Mouse (Mus musculus) intestine, embryonic 16.5 days (tissue): ENCODE data around the gene Larp1b. TPM values are rescaled to one million over a fixed set of nuclear protein-coding genes. Genes with fewer than 3 reads are reported as not detected.

ENCODE experiments used
- ATAC-seq: fragments of 200-750 bp; cut with Nextera tagmentation; 2 replicates; pipeline ENCODE4 v1.8.0; 2017; ENCODE audit warnings: moderate TSS enrichment, moderate library complexity
- H3K27ac ChIP-seq: fragments of 300-500 bp; sonication (generic); 2 replicates; pipeline ENCODE4 v1.5.1; 2014; ENCODE audit warnings: mild to moderate bottlenecking, low read length
- H3K27me3 ChIP-seq: fragments of 300-500 bp; sonication (generic); replicated peaks from 2 replicates; pipeline ENCODE4 v1.6.1; 2014; ENCODE audit warnings: low read length, control low read depth, mixed read lengths; ENCODE audit not compliant: control insufficient read depth, insufficient read depth
- H3K36me3 ChIP-seq: fragments of 300-500 bp; sonication (generic); 2 replicates; pipeline ENCODE4 v1.6.1; 2014; ENCODE audit warnings: low read length, control low read depth; ENCODE audit not compliant: control insufficient read depth, insufficient read depth
- H3K4me1 ChIP-seq: fragments of 300-500 bp; sonication (generic); 2 replicates; pipeline ENCODE4 v1.6.1; 2014; ENCODE audit warnings: low read length, control low read depth, mixed read lengths; ENCODE audit not compliant: control insufficient read depth, insufficient read depth
- H3K4me2 ChIP-seq: fragments of 300-500 bp; sonication (generic); 2 replicates; pipeline ENCODE4 v1.6.1; 2014; ENCODE audit warnings: low read depth, low read length, control low read depth
- H3K4me3 ChIP-seq: fragments of 300-500 bp; sonication (generic); 2 replicates; pipeline ENCODE4 v1.5.1; 2014; ENCODE audit warnings: mild to moderate bottlenecking, low read length
- H3K9ac ChIP-seq: fragments of 300-500 bp; sonication (generic); 2 replicates; pipeline ENCODE4 v1.6.1; 2014; ENCODE audit warnings: low read depth, low read length
- H3K9me3 ChIP-seq: fragments of 300-500 bp; sonication (generic); 2 replicates; pipeline ENCODE4 v1.6.1; 2016; ENCODE audit warnings: low read length, control low read depth; ENCODE audit not compliant: control insufficient read depth
- WGBS: fragments of 180-500 bp; shearing (Covaris S2); extraction: QIAGEN DNeasy Blood & Tissue Kit; methylation state at CpG from one replicate; pipeline ENCODE4 v1.1.7; 2014; 5-methylcytosine and 5-hydroxymethylcytosine counted together
- polyA plus RNA-seq: library from polyadenylated mRNA; unstranded; fragments of >200 nt; fragmentation: Nextera tagmentation; extraction: Ambion mirVana; gene quantifications from 2 replicates; pipeline ENCODE4 v1.2.1, GENCODE M21; 2015

The Larp1b gene
- polyA plus RNA-seq, 1 experiment from 2014 or later = 13.1 TPM

GRCm38 (mm10) chr3:41070519-41070918 is 120.9 kb downstream of the Larp1b start:
- H3K9me3 ChIP-seq = no peaks in the 10 kb centered on the region
- 73% methylated on average over 2 of the region's 2 CpGs for WGBS
- H3K27me3 ChIP-seq = no peaks in the 10 kb centered on the region
- no peak overlapping the region for H3K4me2 ChIP-seq
- no peak overlapping the region for H3K4me3 ChIP-seq
- H3K36me3 ChIP-seq = peaks cover 2% of the 10 kb centered on the region; the same call in 1 of the 2 replicates
- H3K4me1 ChIP-seq = peaks cover 4% of the 10 kb centered on the region; the same call in 1 of the 2 replicates
- no peak overlapping the region for H3K27ac ChIP-seq
- no peak for ATAC-seq
- no peak overlapping the region for H3K9ac ChIP-seq

GRCm38 (mm10) chr3:41075376-41075775 is 125.7 kb downstream of the Larp1b start:
- WGBS = 86% methylated on average over 8 of the region's 8 CpGs
- peaks cover 8% of the 10 kb centered on the region; the same call in 1 of the 2 replicates for H3K4me1 ChIP-seq
- no peaks in the 10 kb centered on the region; the same call in 1 of the 2 replicates for H3K36me3 ChIP-seq
- no peaks in the 10 kb centered on the region for H3K27me3 ChIP-seq
- H3K9me3 ChIP-seq = no peaks in the 10 kb centered on the region
- no peak overlapping the region for H3K4me2 ChIP-seq
- H3K4me3 ChIP-seq = no peak overlapping the region
- H3K9ac ChIP-seq = no peak overlapping the region
- H3K27ac ChIP-seq = no peak overlapping the region
- no peak for ATAC-seq

GRCm38 (mm10) chr3:41078673-41079072 is 129.0 kb downstream of the Larp1b start:
- Histone ChIP-seq H3K4me2 (no peak overlapping the region), H3K4me1 (peaks cover 17% of the 10 kb centered on the region), H3K4me3 (no peak overlapping the region), H3K27me3 (no peaks in the 10 kb centered on the region), H3K9me3 (no peaks in the 10 kb centered on the region), H3K9ac (no peak overlapping the region), H3K36me3 (no peaks in the 10 kb centered on the region; the same call in 1 of the 2 replicates), H3K27ac (no peak overlapping the region)
- no peak for ATAC-seq
- 97% methylated on average over 2 of the region's 2 CpGs for WGBS

DNA sequence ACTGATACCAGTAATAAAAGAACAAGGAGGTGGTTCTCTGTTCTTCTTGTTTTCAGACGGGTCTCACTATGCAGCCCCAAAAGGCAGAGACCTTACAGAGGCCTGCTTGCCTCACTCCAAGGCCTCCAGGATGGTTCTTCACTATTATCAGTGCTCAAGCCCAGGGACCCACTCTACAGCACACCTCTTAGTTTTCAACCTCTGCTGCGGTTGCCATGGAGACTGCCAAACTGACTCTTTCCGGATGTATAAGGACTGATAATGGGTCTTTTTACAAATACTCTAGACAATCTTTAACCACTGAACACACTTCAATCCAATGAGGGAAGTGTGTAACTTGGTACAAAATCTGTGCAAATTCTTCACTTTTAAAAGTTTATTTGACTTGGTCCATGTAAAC is 131.1 kb downstream of the Larp1b start:
- Histone ChIP-seq H3K27ac (no peak overlapping the region), H3K9ac (no peak overlapping the region)
- ATAC-seq = no peak

GRCm38 (mm10) chr3:41081474-41082301 is 132.1 kb downstream of the Larp1b start:
- 0 out of 2 replicates have a peak, but pooled peaks have one; percentile 20 for ATAC-seq
- under 1% methylated on average over 23 of the region's 23 CpGs for WGBS

More for the DNA sequence above, 131.1 kb downstream of the Larp1b start:
- Histone ChIP-seq H3K4me3 (peak overlapping the region; percentile 16; the same call in 1 of the 2 replicates), H3K36me3 (no peaks in the 10 kb centered on the region; the same call in 1 of the 2 replicates), H3K4me2 (peak overlapping the region; percentile 35), H3K9me3 (no peaks in the 10 kb centered on the region), H3K27me3 (no peaks in the 10 kb centered on the region), H3K4me1 (peaks cover 18% of the 10 kb centered on the region)
- 31% methylated on average over 3 of the region's 3 CpGs for WGBS

DNA sequence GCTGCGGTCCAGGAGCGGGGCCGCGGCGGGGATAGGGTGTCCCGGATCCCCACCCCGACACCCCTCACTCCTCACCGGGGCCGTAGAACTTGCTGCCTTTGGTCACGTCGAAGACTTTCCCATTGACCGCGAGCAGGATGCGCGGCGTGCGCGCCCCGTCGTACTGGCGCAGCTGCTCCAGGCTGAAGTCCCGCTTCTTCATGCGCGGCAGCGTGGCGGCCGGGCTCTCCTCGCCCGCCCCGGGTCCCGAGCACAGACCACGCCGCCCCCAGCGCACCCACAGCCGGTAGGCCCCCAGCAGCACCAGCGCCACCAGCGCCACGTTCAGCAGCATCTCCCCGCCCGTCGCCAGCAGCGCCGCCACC is 132.9 kb downstream of the Larp1b start:
- WGBS = under 1% methylated on average over 43 of the region's 43 CpGs
- ATAC-seq = peak; percentile 28

More at GRCm38 (mm10) chr3:41081474-41082301, 132.1 kb downstream of the Larp1b start:
- Histone ChIP-seq H3K4me1 (peaks cover 18% of the 10 kb centered on the region), H3K27me3 (no peaks in the 10 kb centered on the region), H3K9ac (peak overlapping the region; percentile 94), H3K4me3 (peak overlapping the region; percentile 98), H3K4me2 (peak overlapping the region; percentile 77), H3K27ac (peak overlapping the region; percentile 94), H3K9me3 (no peaks in the 10 kb centered on the region), H3K36me3 (no peaks in the 10 kb centered on the region; the same call in 1 of the 2 replicates)

GRCm38 (mm10) chr3:41082885-41083789 is 133.5 kb downstream of the Larp1b start, which contains the start of gene Pgrmc2:
TSS of gene Pgrmc2 (minus strand) at chr3:41083046.
- WGBS = under 1% methylated on average over 80 of the region's 95 CpGs
- Histone ChIP-seq H3K4me3 (peak within 1 kb of the TSS; percentile 98), H3K27ac (peak within 1 kb of the TSS; percentile 94), H3K27me3 (no peaks in the 10 kb centered on the region), H3K36me3 (no peaks in the 10 kb centered on the region), H3K9ac (peak within 1 kb of the TSS; percentile 94), H3K4me2 (peak within 1 kb of the TSS; percentile 88), H3K9me3 (no peaks in the 10 kb centered on the region), H3K4me1 (peaks cover 18% of the 10 kb centered on the region)
- peak; percentile 97 for ATAC-seq

More for the DNA sequence above, 132.9 kb downstream of the Larp1b start:
- Histone ChIP-seq H3K4me2 (peak overlapping the region; percentile 77), H3K4me3 (peak overlapping the region; percentile 98), H3K4me1 (peaks cover 18% of the 10 kb centered on the region), H3K9ac (peak overlapping the region; percentile 94), H3K27me3 (no peaks in the 10 kb centered on the region), H3K36me3 (no peaks in the 10 kb centered on the region; the same call in 1 of the 2 replicates), H3K27ac (peak overlapping the region; percentile 94), H3K9me3 (no peaks in the 10 kb centered on the region)

GRCm38 (mm10) chr3:41083790-41084112 is 134.1 kb downstream of the Larp1b start:
- peak overlapping the region; percentile 98 for H3K4me3 ChIP-seq
- H3K9me3 ChIP-seq = no peaks in the 10 kb centered on the region
- H3K27ac ChIP-seq = peak overlapping the region; percentile 93
- peak; percentile 29 for ATAC-seq
- H3K9ac ChIP-seq = peak overlapping the region; percentile 80
- H3K36me3 ChIP-seq = no peaks in the 10 kb centered on the region
- H3K4me2 ChIP-seq = peak overlapping the region; percentile 88
- no peaks in the 10 kb centered on the region for H3K27me3 ChIP-seq
- peaks cover 18% of the 10 kb centered on the region for H3K4me1 ChIP-seq
- 4% methylated on average over 6 of the region's 6 CpGs for WGBS

DNA sequence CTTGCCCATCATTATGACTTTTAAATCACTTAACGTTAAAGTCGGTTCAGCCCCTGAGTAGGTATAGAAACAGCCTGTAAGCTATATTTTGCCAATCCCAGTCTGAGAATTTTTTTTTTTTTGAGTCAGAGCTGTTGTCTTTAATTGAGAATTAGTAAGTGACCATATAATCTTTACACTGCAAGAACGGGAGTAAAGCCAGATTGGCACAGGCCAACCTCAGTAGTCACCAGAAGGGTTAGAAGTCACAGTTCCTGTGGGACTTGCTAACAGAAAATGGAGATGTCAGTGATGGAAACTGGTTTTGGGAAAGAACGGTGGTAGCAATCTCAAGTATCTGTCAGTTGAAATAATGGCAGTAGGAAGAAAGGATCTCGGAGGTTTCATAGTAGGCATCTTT is 134.8 kb downstream of the Larp1b start:
- Histone ChIP-seq H3K36me3 (no peaks in the 10 kb centered on the region), H3K4me3 (no peak overlapping the region), H3K4me2 (no peak overlapping the region), H3K4me1 (peaks cover 18% of the 10 kb centered on the region), H3K9ac (no peak overlapping the region), H3K27ac (no peak overlapping the region), H3K27me3 (no peaks in the 10 kb centered on the region), H3K9me3 (no peaks in the 10 kb centered on the region)
- WGBS = 89% methylated on average over 5 of the region's 5 CpGs
- no peak for ATAC-seq
